Mouse (Mus musculus) adrenal gland, postnatal 4 days (tissue): Measurements from ENCODE around the gene Ezh2. TPM values are rescaled to one million over a fixed set of nuclear protein-coding genes. Genes with fewer than 3 reads are reported as not detected.

Source experiments
- DNase-seq, 2 experiments: peaks; one replicate each; pipeline ENCODE4 v3.0.0; 2021 to 2022; ENCODE audit warnings: low spot score in 2 of 2, mixed read lengths in 2 of 2
- total RNA-seq, 2 experiments: library from RNA; stranded (reverse); gene quantifications; 2 replicates each; pipeline ENCODE4 v1.2.3; 2021

Ezh2 gene
- total RNA-seq, 2 experiments from 2014 or later: 51.2 to 59.1 TPM

- DNase-seq: no peak
Measured at GRCm38 (mm10) chr6:47559287-47559686, 35.9 kb downstream of the Ezh2 start.

GRCm38 (mm10) chr6:47552280-47552679 is 42.9 kb downstream of the Ezh2 start:
- DNase-seq: no peak

- DNase-seq: no peak
Measured at GRCm38 (mm10) chr6:47535333-47535732, 59.8 kb downstream of the Ezh2 start.

GRCm38 (mm10) chr6:47532547-47532946 is 62.6 kb downstream of the Ezh2 start:
- no peak for DNase-seq

DNA sequence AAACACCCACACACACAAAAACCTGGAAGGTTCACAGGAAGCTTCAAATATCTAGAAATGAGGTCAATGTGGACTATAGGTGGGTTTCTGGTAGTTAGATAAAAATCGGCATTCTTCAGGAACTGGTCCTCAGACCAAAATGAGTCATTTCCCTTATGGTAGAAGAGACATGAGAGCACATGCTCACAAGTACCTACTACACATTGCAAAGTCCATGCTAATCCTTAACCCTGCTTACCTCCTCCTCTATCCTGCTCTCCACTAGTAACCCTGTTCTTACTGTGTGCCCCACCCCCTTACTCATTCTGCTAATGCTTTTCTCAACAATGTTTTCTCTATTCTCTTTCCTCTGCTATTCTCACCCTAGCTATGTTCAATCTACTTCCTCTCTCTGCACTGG is 67.5 kb downstream of the Ezh2 start:
- DNase-seq: no peak

- no peak for DNase-seq
Measured at GRCm38 (mm10) chr6:47527129-47527528, 68.0 kb downstream of the Ezh2 start.

DNA sequence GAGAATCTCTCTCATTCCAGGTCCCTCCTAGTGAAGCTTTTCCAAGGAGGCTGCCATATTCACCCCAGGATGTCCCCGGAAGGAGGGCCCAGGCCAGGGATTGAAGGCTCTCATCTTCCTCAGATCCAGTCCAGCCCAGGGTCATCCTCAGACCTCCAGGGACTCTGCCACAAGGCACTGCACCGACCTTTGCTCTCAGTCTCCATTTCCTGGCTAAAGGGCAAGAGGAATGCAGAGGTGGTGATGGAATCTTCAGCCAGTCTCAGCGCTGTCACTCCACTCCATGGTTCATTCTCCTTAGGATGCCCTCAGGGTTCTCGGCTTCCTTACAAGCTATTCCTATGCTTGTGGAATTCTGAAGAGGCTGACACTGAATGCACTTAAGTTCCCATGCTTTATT is 68.7 kb downstream of the Ezh2 start:
- DNase-seq: no peak

DNA sequence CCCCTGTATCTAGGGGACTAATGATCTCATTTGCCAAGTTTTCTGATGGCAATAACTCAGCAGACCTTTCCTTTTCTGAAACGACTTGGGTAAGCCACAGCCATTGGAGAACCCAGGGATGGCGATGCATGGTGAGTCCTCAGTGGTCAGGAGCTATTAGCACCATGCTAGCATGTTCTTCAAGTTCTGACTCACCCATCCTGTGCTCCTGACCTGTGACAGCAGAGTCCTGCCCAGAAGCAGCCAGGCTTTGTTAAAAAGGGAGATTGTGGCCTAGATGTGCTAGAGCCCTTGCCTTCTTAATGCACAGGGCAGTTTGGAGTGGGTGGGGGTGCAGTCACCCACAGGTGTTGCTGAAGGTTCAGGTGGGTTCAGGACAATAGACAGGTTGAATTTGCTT is 70.1 kb downstream of the Ezh2 start:
- no peak for DNase-seq

GRCm38 (mm10) chr6:47522431-47522830 is 72.7 kb downstream of the Ezh2 start:
- DNase-seq: no peak

GRCm38 (mm10) chr6:47520030-47520429 is 75.1 kb downstream of the Ezh2 start:
- no peak for DNase-seq

DNA sequence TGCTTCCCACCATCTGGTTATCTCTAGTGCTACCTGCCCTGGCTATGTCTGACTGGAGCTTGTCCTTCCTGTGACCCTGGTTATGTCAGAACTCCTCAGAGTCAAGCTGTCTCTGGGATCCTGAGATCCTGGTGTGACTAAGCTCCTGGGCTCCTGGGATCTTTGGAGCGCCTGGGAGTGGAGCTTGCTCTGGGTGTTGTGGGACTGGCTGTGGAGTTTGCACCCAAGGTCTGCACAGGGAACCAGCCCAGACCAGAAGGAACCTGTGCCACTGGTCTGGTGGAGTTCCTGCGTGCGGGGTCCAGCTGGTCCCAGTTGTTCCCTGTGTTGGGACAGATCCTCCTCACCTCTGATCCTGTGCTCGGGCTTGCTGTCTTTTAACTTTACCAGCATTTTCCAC is 100.6 kb downstream of the Ezh2 start:
- no peak for DNase-seq

DNA sequence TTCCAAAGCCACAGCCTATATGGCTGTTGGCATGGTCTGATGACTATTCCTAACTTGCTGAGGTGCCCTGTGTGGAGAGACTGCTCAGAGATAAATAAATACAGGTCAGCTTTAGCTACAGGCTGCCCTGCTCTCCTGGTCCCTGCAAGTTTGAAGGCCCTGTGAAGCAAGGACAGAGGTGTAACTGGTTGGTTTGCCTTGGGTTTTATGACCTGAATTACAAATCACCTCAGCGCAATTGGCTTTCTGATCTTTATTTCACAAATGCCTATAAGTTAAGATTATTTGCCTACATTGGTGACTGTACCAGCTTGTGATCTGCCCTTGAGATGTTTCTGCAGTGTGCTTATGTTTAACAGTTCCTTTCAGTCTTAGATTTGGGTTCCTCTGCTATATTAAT is 113.1 kb downstream of the Ezh2 start:
- DNase-seq: no peak

Other genes with a start within 250 kb of the Ezh2 start
- gene Cul1, start 141.9 kb downstream of the Ezh2 start, total RNA-seq: 100 to 1,000 TPM; 133 TPM
- 100 to 1,000 TPM; 115 to 130 TPM for gene Pdia4, start 218.1 kb upstream of the Ezh2 start, total RNA-seq
- gene Zfp786, start 235.5 kb upstream of the Ezh2 start, total RNA-seq: 1 to 10 TPM; 2.1 to 2.7 TPM
- gene Zfp398, start 240.3 kb upstream of the Ezh2 start, total RNA-seq: 10 to 100 TPM; 16.7 to 18.0 TPM